Mouse (Mus musculus) kidney, postnatal 25 days (tissue): Measurements from ENCODE around the gene Bcl2.

ENCODE experiments used
- DNase-seq, 2 experiments: peaks; one replicate each; pipeline ENCODE4 v3.0.0; 2021; ENCODE audit warnings: mixed read lengths in 2 of 2

The Bcl2 gene

DNA sequence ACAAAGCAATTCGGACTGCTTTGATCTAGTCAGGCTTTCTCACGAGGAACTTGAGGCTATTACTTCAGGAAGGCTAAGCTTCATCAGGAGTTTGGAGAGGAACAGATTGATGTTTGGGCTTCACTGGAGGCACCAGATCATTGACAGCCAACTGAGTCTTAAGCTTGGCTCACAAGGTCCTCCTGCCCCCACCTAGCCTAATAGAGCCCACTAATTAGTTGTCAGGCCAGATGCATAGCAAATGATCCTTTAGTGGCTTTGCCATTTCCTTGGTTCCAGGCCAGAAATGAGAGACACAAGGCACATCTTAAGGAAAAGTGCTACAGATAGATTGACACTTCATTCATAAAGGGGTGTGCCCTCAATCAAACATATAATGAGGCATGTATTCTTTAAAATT is 216.1 kb downstream of the Bcl2 start:
- no peak for DNase-seq
